Mouse (Mus musculus): Measurements from ENCODE around the gene B2m. TPM values are rescaled to one million over a fixed set of nuclear protein-coding genes. Genes with fewer than 3 reads are reported as not detected.
A peak's percentile ranks its signal among the peaks of the same experiment; 100 is the strongest.

Gene B2m
- polyA plus RNA-seq, 1 experiment from 2014 or later: 322 TPM

- no peaks in the 10 kb centered on the region for H3K27me3 ChIP-seq
- ATAC-seq (ENCODE audit: low read depth) (no peak), DNase-seq (no peak)
- no peak overlapping the region for H3K4me3 ChIP-seq (replicated peaks)
- no peak overlapping the region for H3K4me2 ChIP-seq
- H3K27ac ChIP-seq: no peak overlapping the region; the same call in 1 of the 2 replicates
- H3K36me3 ChIP-seq: no peaks in the 10 kb centered on the region
- 63% methylated on average over 13 of the region's 13 CpGs for WGBS (ENCODE audit: insufficient replicate concordance)
- H3K9ac ChIP-seq: no peak overlapping the region
- no peaks in the 10 kb centered on the region for H3K9me3 ChIP-seq (replicated peaks)
- H3K4me1 ChIP-seq (replicated peaks): peaks cover 4% of the 10 kb centered on the region; the same call in 1 of the 2 replicates
Observed at GRCm38 (mm10) chr2:122163430-122164195, 16.1 kb downstream of the B2m start.

- DNase-seq (no peak), ATAC-seq (ENCODE audit: low read depth) (0 out of 2 replicates have a peak, but pooled peaks have one; percentile 31)
- no peaks in the 10 kb centered on the region for H3K36me3 ChIP-seq
- no peak overlapping the region for H3K4me3 ChIP-seq (replicated peaks)
- H3K9ac ChIP-seq: no peak overlapping the region
- no peaks in the 10 kb centered on the region for H3K9me3 ChIP-seq (replicated peaks)
- H3K27me3 ChIP-seq: no peaks in the 10 kb centered on the region
- H3K27ac ChIP-seq: no peak overlapping the region
- 74% methylated on average over 11 of the region's 11 CpGs for WGBS (ENCODE audit: insufficient replicate concordance)
- H3K4me2 ChIP-seq: no peak overlapping the region
- H3K4me1 ChIP-seq (replicated peaks): peaks cover 4% of the 10 kb centered on the region; the same call in 1 of the 2 replicates
Observed at GRCm38 (mm10) chr2:122164293-122164692, 16.8 kb downstream of the B2m start.

- Histone ChIP-seq H3K4me2 (no peak overlapping the region), H3K27ac (no peak overlapping the region), H3K27me3 (no peaks in the 10 kb centered on the region), H3K9me3 (replicated peaks) (no peaks in the 10 kb centered on the region), H3K4me1 (replicated peaks) (no peaks in the 10 kb centered on the region), H3K4me3 (replicated peaks) (no peak overlapping the region), H3K9ac (no peak overlapping the region), H3K36me3 (no peaks in the 10 kb centered on the region)
- no peak for ATAC-seq (ENCODE audit: low read depth)
- WGBS (ENCODE audit: insufficient replicate concordance): 46% methylated on average over 6 of the region's 6 CpGs
- DNase-seq: no peak
Observed at GRCm38 (mm10) chr2:122171292-122171691, 23.8 kb downstream of the B2m start.

- no peaks in the 10 kb centered on the region for H3K9me3 ChIP-seq (replicated peaks)
- H3K4me3 ChIP-seq (replicated peaks): no peak overlapping the region
- H3K27me3 ChIP-seq: no peaks in the 10 kb centered on the region
- no peak overlapping the region for H3K9ac ChIP-seq
- no peak for ATAC-seq (ENCODE audit: low read depth)
- H3K4me1 ChIP-seq (replicated peaks): no peaks in the 10 kb centered on the region
- H3K36me3 ChIP-seq: no peaks in the 10 kb centered on the region
- H3K4me2 ChIP-seq: no peak overlapping the region
- no peak for DNase-seq
- H3K27ac ChIP-seq: no peak overlapping the region
- WGBS (ENCODE audit: insufficient replicate concordance): 79% methylated on average over 2 of the region's 2 CpGs
Observed at GRCm38 (mm10) chr2:122172188-122172587, 24.7 kb downstream of the B2m start.

- no peak for ATAC-seq (ENCODE audit: low read depth)
- Histone ChIP-seq H3K36me3 (no peaks in the 10 kb centered on the region), H3K4me3 (replicated peaks) (no peak overlapping the region), H3K4me1 (replicated peaks) (no peaks in the 10 kb centered on the region), H3K9me3 (replicated peaks) (no peaks in the 10 kb centered on the region), H3K27ac (no peak overlapping the region), H3K4me2 (no peak overlapping the region), H3K9ac (no peak overlapping the region), H3K27me3 (no peaks in the 10 kb centered on the region)
- DNase-seq: no peak
- 55% methylated on average over 8 of the region's 8 CpGs for WGBS (ENCODE audit: insufficient replicate concordance)
Observed at GRCm38 (mm10) chr2:122180051-122180822, 32.8 kb downstream of the B2m start.

- DNase-seq (no peak), ATAC-seq (ENCODE audit: low read depth) (no peak)
- Histone ChIP-seq H3K27ac (no peak overlapping the region), H3K36me3 (no peaks in the 10 kb centered on the region), H3K9me3 (replicated peaks) (no peaks in the 10 kb centered on the region), H3K9ac (no peak overlapping the region), H3K4me3 (replicated peaks) (no peak overlapping the region), H3K27me3 (no peaks in the 10 kb centered on the region), H3K4me2 (no peak overlapping the region), H3K4me1 (replicated peaks) (peaks cover 4% of the 10 kb centered on the region)
- WGBS (ENCODE audit: insufficient replicate concordance): 68% methylated on average over 4 of the region's 4 CpGs
Observed at GRCm38 (mm10) chr2:122185086-122185485, 37.6 kb downstream of the B2m start.

- Histone ChIP-seq H3K4me3 (replicated peaks) (no peak within 1 kb of the TSS), H3K9ac (no peak within 1 kb of the TSS), H3K4me2 (no peak within 1 kb of the TSS), H3K36me3 (no peaks in the 10 kb centered on the region), H3K4me1 (replicated peaks) (peaks cover 4% of the 10 kb centered on the region), H3K27ac (no peak within 1 kb of the TSS), H3K9me3 (replicated peaks) (no peaks in the 10 kb centered on the region), H3K27me3 (no peaks in the 10 kb centered on the region)
- DNase-seq (no peak), ATAC-seq (ENCODE audit: low read depth) (no peak)
- WGBS (ENCODE audit: insufficient replicate concordance): 73% methylated on average over 17 of the region's 17 CpGs
Observed at GRCm38 (mm10) chr2:122186106-122186505, 38.6 kb downstream of the B2m start, which contains the start of the genes Patl2 and Terb2. Gene Patl2, minus strand, starts transcription at chr2:122186189. Gene Terb2, plus strand, starts transcription at chr2:122186272.

GRCm38 (mm10) chr2:122186751-122187150 is 39.3 kb downstream of the B2m start:
- Histone ChIP-seq H3K4me3 (replicated peaks) (no peak overlapping the region), H3K27ac (no peak overlapping the region), H3K36me3 (no peaks in the 10 kb centered on the region), H3K9ac (no peak overlapping the region), H3K9me3 (replicated peaks) (no peaks in the 10 kb centered on the region), H3K4me1 (replicated peaks) (peaks cover 6% of the 10 kb centered on the region), H3K4me2 (no peak overlapping the region), H3K27me3 (no peaks in the 10 kb centered on the region)
- ATAC-seq (ENCODE audit: low read depth) (no peak), DNase-seq (no peak)
- 83% methylated on average over 3 of the region's 3 CpGs for WGBS (ENCODE audit: insufficient replicate concordance)

- Histone ChIP-seq H3K27ac (no peak overlapping the region), H3K9ac (no peak overlapping the region), H3K36me3 (no peaks in the 10 kb centered on the region), H3K27me3 (no peaks in the 10 kb centered on the region), H3K4me2 (no peak overlapping the region), H3K4me1 (replicated peaks) (peaks cover 11% of the 10 kb centered on the region), H3K9me3 (replicated peaks) (no peaks in the 10 kb centered on the region), H3K4me3 (replicated peaks) (no peak overlapping the region)
- WGBS (ENCODE audit: insufficient replicate concordance): 47% methylated on average over 3 of the region's 3 CpGs
- DNase-seq (no peak), ATAC-seq (ENCODE audit: low read depth) (no peak)
Observed at GRCm38 (mm10) chr2:122191849-122192248, 44.4 kb downstream of the B2m start.

GRCm38 (mm10) chr2:122194509-122194929 is 47.0 kb downstream of the B2m start:
- H3K4me1 ChIP-seq (replicated peaks): 0 out of 2 replicates have a peak, but pooled peaks cover 7% of the 10 kb centered on the region
- 51% methylated on average over 1 of the region's 1 CpGs for WGBS (ENCODE audit: insufficient replicate concordance)
- no peaks in the 10 kb centered on the region for H3K9me3 ChIP-seq (replicated peaks)
- H3K27ac ChIP-seq: no peak overlapping the region
- no peak overlapping the region for H3K9ac ChIP-seq
- H3K4me3 ChIP-seq (replicated peaks): no peak overlapping the region
- no peaks in the 10 kb centered on the region for H3K36me3 ChIP-seq
- ATAC-seq (ENCODE audit: low read depth): no peak
- DNase-seq: no peak
- H3K4me2 ChIP-seq: no peak overlapping the region
- no peaks in the 10 kb centered on the region for H3K27me3 ChIP-seq

GRCm38 (mm10) chr2:122201501-122201900 is 54.0 kb downstream of the B2m start:
- no peaks in the 10 kb centered on the region for H3K4me1 ChIP-seq (replicated peaks)
- no peak for DNase-seq
- no peak overlapping the region for H3K27ac ChIP-seq
- no peaks in the 10 kb centered on the region for H3K9me3 ChIP-seq (replicated peaks)
- H3K36me3 ChIP-seq: no peaks in the 10 kb centered on the region
- no peak overlapping the region for H3K4me3 ChIP-seq (replicated peaks)
- 27% methylated on average over 1 of the region's 1 CpGs for WGBS (ENCODE audit: insufficient replicate concordance)
- H3K9ac ChIP-seq: no peak overlapping the region
- no peak for ATAC-seq (ENCODE audit: low read depth)
- no peak overlapping the region for H3K4me2 ChIP-seq
- H3K27me3 ChIP-seq: no peaks in the 10 kb centered on the region

Measured in liver, embryonic 13.5 days (tissue).